Comparison of ENCODE assay signal across 8 mouse cellular contexts in the genomic region with DNA sequence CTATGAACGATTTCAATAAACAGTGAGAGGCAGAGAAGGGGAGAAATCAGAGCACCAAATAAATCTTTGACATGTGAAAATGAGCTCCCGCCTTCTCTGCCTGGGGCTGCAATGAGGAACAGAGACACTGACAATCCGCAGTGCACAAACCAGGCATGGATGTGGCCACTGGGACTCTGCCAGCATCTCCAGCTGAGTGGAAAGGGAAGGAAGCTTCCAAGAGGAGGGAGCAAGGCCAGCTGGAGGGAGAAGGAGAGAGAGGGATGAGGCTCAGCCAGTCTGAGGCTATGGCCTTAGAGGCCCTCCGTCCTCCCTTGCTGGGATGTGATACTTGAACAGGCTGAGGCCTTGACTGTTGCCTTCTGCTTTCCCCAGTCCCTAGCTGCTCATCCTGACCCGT.
DNase-seq lines count a peak whose midpoint lies in the region; ATAC-seq and TF ChIP-seq lines count a peak whose summit lies in the region.
"Had no signal": no experiment of that assay in that cellular context is flagged by ENCODE, and none has a peak within 500 bp of the region (broad histone marks: within the 10 kb centered on the region; RNA-seq: fewer than 3 reads in every experiment).

No protein-coding gene starts in this region.

- peaks cover 5% of the 10 kb centered on the region for H3K4me1 ChIP-seq in lung, adult 2 months (ENCODE audit: control insufficient read depth, insufficient read depth, low read length)
- H3K4me1 ChIP-seq in heart, embryonic 13.5 days, result peaks cover 24% of the 10 kb centered on the region
- peaks cover 62% of the 10 kb centered on the region for H3K4me1 ChIP-seq in lung, embryonic 15.5 days

- H3K4me3 ChIP-seq in lung, adult 2 months (replicated peaks; ENCODE audit: extremely low read depth, low read depth, low read length), result no peak overlapping the region
- H3K4me3 ChIP-seq in heart, embryonic 13.5 days, result no peak overlapping the region
- no peak overlapping the region for H3K4me3 ChIP-seq in lung, embryonic 15.5 days
- H3K4me3 ChIP-seq: midbrain, embryonic 12.5 days had no signal

- DNase-seq in lung, adult 18-20 months, result peak; percentile 50 to 56
- no peak for DNase-seq in lung, adult 2 months
- peak; percentile 82 to 87 for DNase-seq in cerebellum, postnatal 14 days
- no peak for DNase-seq in natural killer cell, adult 2 months (ENCODE audit: low spot score in 2 of 2)

- H3K27ac ChIP-seq in heart, embryonic 13.5 days (replicated peaks), result 0 out of 2 replicates have a peak overlapping the region, but pooled peaks have one; percentile 12
- peak overlapping the region; percentile 65 for H3K27ac ChIP-seq in lung, embryonic 15.5 days
- H3K27ac ChIP-seq: midbrain, embryonic 12.5 days had no signal

- H3K9me3 ChIP-seq in heart, embryonic 13.5 days, result peaks cover 10% of the 10 kb centered on the region
- H3K9me3 ChIP-seq in lung, embryonic 15.5 days, result no peaks in the 10 kb centered on the region
- H3K9me3 ChIP-seq: midbrain, embryonic 12.5 days had no signal

- H3K27me3 ChIP-seq in heart, embryonic 13.5 days (replicated peaks), result no peaks in the 10 kb centered on the region
- no peaks in the 10 kb centered on the region for H3K27me3 ChIP-seq in lung, embryonic 15.5 days

- TF ChIP-seq POLR2A in lung, adult 2 months (IDR thresholded peaks at IDR 0.05; ENCODE audit: borderline replicate concordance, extremely low read depth, low read depth, low read length), result no peak

- H3K9ac ChIP-seq in heart, embryonic 13.5 days, result no peak overlapping the region
- no peak overlapping the region for H3K9ac ChIP-seq in lung, embryonic 15.5 days
- H3K9ac ChIP-seq: midbrain, embryonic 12.5 days had no signal

- no peak for TF ChIP-seq CTCF in lung, adult 2 months (IDR thresholded peaks at IDR 0.05; ENCODE audit: insufficient read depth, low read length)

- no peak overlapping the region for H3K4me2 ChIP-seq in heart, embryonic 13.5 days
- H3K4me2 ChIP-seq in lung, embryonic 15.5 days, result no peak overlapping the region
- H3K4me2 ChIP-seq: midbrain, embryonic 12.5 days had no signal

- WGBS in lung, adult 2 months, result 50% methylated on average over 5 of the region's 5 CpGs
- 64% methylated on average over 5 of the region's 5 CpGs for WGBS in heart, embryonic 13.5 days
- WGBS in lung, embryonic 15.5 days, result 46% methylated on average over 5 of the region's 5 CpGs

- H3K36me3 ChIP-seq in heart, embryonic 13.5 days, result no peaks in the 10 kb centered on the region
- no peaks in the 10 kb centered on the region for H3K36me3 ChIP-seq in lung, embryonic 15.5 days
- H3K36me3 ChIP-seq: midbrain, embryonic 12.5 days had no signal

- no peak; the same call in 1 of the 2 replicates for ATAC-seq in heart, embryonic 13.5 days (ENCODE audit: extremely low read depth, insufficient number of reproducible peaks, low FRiP score, low TSS enrichment)
- peak; percentile 79 for ATAC-seq in lung, embryonic 15.5 days (ENCODE audit: borderline replicate concordance, extremely low read depth, low FRiP score, low TSS enrichment)
- no peak for ATAC-seq in monocyte, adult 5-6 weeks (replicated peaks; ENCODE audit: insufficient number of reproducible peaks, low FRiP score, low TSS enrichment, poor library complexity, severe bottlenecking)

Comparison
In these comparisons a context has a peak if more than half of its experiments do, and no peak if none do; other contexts are left out.
1. DNase-seq: peak in lung, adult 18-20 months (2 of 2) and cerebellum, postnatal 14 days (2 of 2); none in lung, adult 2 months (single experiment) and natural killer cell, adult 2 months (0 of 2).